Mouse (Mus musculus): ENCODE results near the gene A230072I06Rik.

DNA sequence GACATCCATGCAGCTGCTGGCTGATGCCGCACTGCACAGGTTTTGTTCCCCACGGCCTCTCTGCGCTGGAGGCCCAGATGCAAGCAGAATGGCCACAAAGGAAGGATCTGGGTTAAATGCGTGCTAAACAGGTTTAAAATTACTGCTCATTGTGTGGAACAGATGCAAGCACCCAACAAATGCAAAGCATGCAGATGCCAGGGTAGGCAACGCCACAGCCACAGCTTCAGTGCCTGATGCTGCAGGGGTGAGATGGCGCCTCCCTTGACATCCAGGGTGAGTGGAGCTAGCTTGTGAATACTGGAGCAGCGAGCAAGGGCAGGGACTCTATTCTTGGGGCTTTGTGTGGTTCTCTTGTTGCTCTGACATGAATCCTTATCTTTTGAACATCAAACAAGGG is 39.8 kb upstream of the A230072I06Rik start:
- TF ChIP-seq EP300 (IDR thresholded peaks at IDR 0.05) (no peak), CTCF (IDR thresholded peaks at IDR 0.05) (no peak)

All from lung, postnatal 0 days (tissue).